Mouse (Mus musculus): ENCODE data around the gene Clic3.

DNA sequence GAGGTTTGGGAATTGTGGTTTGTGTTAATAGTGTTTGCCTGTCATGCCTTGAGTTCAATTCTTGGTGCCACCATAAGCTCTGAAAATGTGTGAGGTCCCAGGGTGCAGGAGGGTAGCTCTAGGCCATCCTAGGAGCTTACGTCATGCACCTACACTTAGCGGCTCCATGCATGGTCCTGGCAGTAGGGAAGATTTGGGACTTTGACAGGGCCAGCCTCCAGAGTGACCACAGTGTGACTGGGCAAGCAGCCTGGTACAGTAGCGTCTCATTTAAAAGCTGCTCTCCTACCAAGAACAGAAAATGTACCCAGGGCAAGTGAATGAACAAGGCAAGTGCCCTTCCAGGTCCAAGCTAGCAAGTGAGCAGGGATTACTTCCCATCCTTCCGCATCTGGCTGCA is 49.2 kb downstream of the Clic3 start:
- TF ChIP-seq CTCF (IDR thresholded peaks at IDR 0.05; ENCODE audit: control insufficient read depth, insufficient read depth, insufficient read length) = no peak
- TF ChIP-seq MAX (IDR thresholded peaks at IDR 0.05) = no peak

All from C2C12 (cell line).